Mouse (Mus musculus) brain, embryonic 14.5 days (tissue): Measurements from ENCODE around the gene H6pd. TPM values are rescaled to one million over a fixed set of nuclear protein-coding genes. Genes with fewer than 3 reads are reported as not detected.

Experiments
- DNase-seq: peaks from one replicate; pipeline ENCODE4 v3.0.0-alpha.2; 2011; ENCODE audit warnings: low read depth
- CTCF ChIP-seq: fragments of 200-500 bp; IDR thresholded peaks from 2 replicates; pipeline ENCODE4 v1.5.1; 2012; ENCODE audit warnings: inconsistent platforms, mild to moderate bottlenecking, moderate library complexity, borderline replicate concordance; ENCODE audit not compliant: insufficient read depth, insufficient read length; ENCODE audit errors: extremely low read depth
- POLR2A ChIP-seq: fragments of 200-500 bp; IDR thresholded peaks from 2 replicates; pipeline ENCODE4 v1.6.1; 2012; ENCODE audit warnings: mild to moderate bottlenecking, inconsistent platforms, borderline replicate concordance; ENCODE audit not compliant: poor library complexity, insufficient read depth, insufficient read length, severe bottlenecking; ENCODE audit errors: extremely low read depth
- polyA plus RNA-seq: library from polyadenylated mRNA; depleted of rRNA; stranded (reverse); fragments of >200 nt; gene quantifications from 2 replicates; pipeline ENCODE4 v1.2.3, GENCODE M21; 2012

Gene H6pd
- polyA plus RNA-seq, 1 experiment = 5.8 TPM

- DNase-seq = no peak
- TF ChIP-seq POLR2A (no peak), CTCF (no peak)
Observed at GRCm38 (mm10) chr4:149978820-149979219, 30.0 kb downstream of the H6pd start.

- TF ChIP-seq CTCF = no peak
- TF ChIP-seq POLR2A = no peak
Observed at GRCm38 (mm10) chr4:149977801-149978544, 30.9 kb downstream of the H6pd start.

GRCm38 (mm10) chr4:149977181-149977580 lies 31.6 kb downstream of the H6pd start:
- TF ChIP-seq POLR2A = no peak
- no peak for TF ChIP-seq CTCF
- DNase-seq = no peak

More at GRCm38 (mm10) chr4:149977801-149978544, 30.9 kb downstream of the H6pd start:
- DNase-seq = peak; percentile 58

DNA sequence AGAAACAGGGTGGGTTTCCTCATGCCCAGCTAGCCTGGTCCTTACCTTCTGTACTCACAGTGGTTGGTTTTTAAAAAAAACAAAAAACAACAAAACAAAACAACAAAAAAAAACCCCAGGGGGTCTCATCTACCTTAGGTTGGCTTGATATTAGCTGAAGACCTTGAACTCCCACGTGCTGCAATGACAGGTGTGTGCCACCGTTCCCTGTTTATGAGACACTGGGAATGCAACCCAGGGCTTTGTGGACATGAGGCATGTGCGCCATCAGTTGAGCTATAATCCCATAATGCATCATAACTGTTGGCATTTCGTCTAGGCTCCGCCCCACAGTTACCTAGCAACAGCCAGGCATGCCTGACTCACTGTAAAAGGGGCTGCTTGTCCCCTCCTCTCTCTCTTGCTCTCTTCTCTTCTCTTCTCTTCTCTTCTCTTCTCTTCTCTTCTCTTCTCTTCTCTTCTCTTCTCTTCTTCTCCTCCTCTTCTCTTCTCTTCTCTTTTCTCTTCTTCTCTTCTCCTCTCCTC lies 33.0 kb downstream of the H6pd start:
- no peak for TF ChIP-seq CTCF
- no peak for TF ChIP-seq POLR2A
- DNase-seq = peak; percentile 35

- no peak for DNase-seq
- TF ChIP-seq CTCF = no peak
- TF ChIP-seq POLR2A = no peak
Observed at GRCm38 (mm10) chr4:149975291-149975690, 33.5 kb downstream of the H6pd start.

GRCm38 (mm10) chr4:149971393-149971792 lies 37.4 kb downstream of the H6pd start:
- DNase-seq = no peak
- TF ChIP-seq CTCF (no peak), POLR2A (no peak)

DNA sequence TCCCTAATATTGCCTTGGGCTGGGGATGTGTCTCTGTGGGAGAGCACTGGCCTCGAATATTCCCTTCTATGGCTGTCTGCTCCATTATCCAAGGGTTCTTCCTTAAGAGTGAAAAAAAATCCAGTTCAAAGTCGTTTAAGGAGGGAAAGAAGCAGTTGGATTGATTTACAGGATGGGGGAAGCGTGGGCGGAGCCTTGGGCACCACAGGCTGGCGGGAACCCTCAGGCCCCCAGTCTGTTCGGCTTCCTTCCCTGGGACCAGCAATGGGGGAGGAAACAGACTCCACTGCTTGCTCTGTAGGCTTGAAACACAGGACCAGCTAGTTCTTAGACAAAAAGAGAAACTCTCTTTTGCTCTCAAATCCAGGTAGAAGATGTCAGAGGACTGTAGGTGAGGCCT lies 40.3 kb downstream of the H6pd start:
- TF ChIP-seq POLR2A = no peak
- no peak for TF ChIP-seq CTCF
- no peak for DNase-seq

DNA sequence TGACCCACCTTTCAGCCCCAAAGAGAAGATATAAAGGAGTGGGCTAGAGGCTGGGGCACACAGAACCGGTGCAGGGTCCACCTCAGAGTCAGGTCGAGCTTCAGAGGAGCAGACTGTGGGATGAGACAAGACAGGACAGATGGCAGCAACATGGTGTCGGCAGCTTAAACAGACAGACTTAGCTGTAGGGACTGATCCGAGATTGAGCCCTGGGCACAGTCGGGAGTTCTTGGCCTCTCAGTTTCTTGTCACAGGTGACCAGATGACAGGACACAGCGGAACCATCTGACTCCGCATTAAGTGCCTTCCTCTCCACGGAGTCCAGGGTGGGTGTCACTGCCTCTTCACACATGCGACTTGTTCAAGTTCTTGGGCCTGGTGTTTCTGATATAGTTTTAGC lies 41.9 kb downstream of the H6pd start:
- DNase-seq = no peak
- TF ChIP-seq POLR2A (no peak), CTCF (no peak)

- DNase-seq = peak; percentile 74
- TF ChIP-seq POLR2A = no peak
- no peak for TF ChIP-seq CTCF
Observed at GRCm38 (mm10) chr4:149966252-149966651, 42.6 kb downstream of the H6pd start.

DNA sequence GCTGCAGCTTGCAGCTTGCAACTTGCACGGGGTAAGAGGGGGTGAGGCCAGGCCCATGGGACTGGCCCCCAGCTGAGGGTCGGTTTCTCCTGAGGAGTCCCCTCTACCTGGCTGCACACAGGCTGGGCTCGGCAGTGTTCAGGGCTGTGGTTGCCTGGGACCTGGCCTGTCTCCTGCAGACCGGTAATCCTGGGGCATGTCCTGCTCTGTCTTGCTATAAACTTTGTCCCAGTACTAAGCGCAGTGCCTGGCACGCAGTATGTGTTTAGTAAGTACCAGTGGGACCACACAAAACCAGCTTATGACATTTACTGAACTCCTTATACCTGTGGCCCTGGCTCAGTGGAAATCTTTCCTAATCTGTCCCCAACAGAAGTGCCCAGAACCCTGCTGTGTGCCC lies 43.2 kb downstream of the H6pd start:
- TF ChIP-seq CTCF (no peak), POLR2A (no peak)
- no peak for DNase-seq

DNA sequence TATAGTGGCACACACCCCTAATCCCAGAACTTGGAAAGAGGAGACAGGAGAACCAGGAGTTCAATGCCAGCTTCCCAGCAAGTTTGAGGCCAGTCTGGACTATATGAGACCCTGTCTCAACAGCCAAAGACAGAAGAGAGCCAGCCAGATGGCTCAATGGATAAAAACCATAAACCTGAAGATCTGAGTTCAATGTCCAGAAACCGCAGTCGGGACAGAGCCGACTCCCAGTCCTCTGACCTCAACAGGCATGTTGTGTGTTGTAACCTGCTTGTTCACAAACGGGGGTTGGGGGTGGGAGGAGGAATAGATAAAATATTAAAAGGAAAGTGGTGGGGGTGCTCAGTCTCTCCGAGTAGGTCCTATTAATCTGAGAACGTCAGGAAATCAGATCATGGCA lies 43.6 kb downstream of the H6pd start:
- no peak for DNase-seq
- TF ChIP-seq POLR2A = no peak
- TF ChIP-seq CTCF = no peak

- no peak for TF ChIP-seq CTCF
- no peak for TF ChIP-seq POLR2A
- DNase-seq = no peak
Observed at GRCm38 (mm10) chr4:149964770-149965169, 44.1 kb downstream of the H6pd start.
